Mouse (Mus musculus) stomach, embryonic 15.5 days (tissue): Measurements from ENCODE around the gene Tnfrsf4. TPM values are rescaled to one million over a fixed set of nuclear protein-coding genes. Genes with fewer than 3 reads are reported as not detected.

Experiments used
- ATAC-seq: fragments of 200-750 bp; cut with Nextera tagmentation; 2 replicates; pipeline ENCODE4 v1.8.0; 2017; ENCODE audit warnings: low read depth, moderate number of reproducible peaks, moderate TSS enrichment; ENCODE audit not compliant: insufficient read depth, low FRiP score
- H3K27ac ChIP-seq: fragments of 300-500 bp; sonication (generic); 2 replicates; pipeline ENCODE4 v1.5.1; 2015; ENCODE audit warnings: mild to moderate bottlenecking, inconsistent platforms
- H3K27me3 ChIP-seq: fragments of 300-500 bp; sonication (generic); replicated peaks from 2 replicates; pipeline ENCODE4 v1.6.1; 2015; ENCODE audit warnings: inconsistent platforms
- H3K36me3 ChIP-seq: fragments of 300-500 bp; sonication (generic); 2 replicates; pipeline ENCODE4 v1.6.1; 2015; ENCODE audit warnings: inconsistent platforms
- H3K4me1 ChIP-seq: fragments of 300-500 bp; sonication (generic); 2 replicates; pipeline ENCODE4 v1.6.1; 2015; ENCODE audit warnings: inconsistent platforms
- H3K4me2 ChIP-seq: fragments of 300-500 bp; sonication (generic); 2 replicates; pipeline ENCODE4 v1.6.1; 2015; ENCODE audit warnings: mild to moderate bottlenecking, inconsistent platforms
- H3K4me3 ChIP-seq: fragments of 300-500 bp; sonication (generic); replicated peaks from 2 replicates; pipeline ENCODE4 v1.5.1; 2015; ENCODE audit warnings: inconsistent platforms
- H3K9ac ChIP-seq: fragments of 300-500 bp; sonication (generic); 2 replicates; pipeline ENCODE4 v1.6.1; 2015; ENCODE audit warnings: inconsistent platforms
- H3K9me3 ChIP-seq: fragments of 300-500 bp; sonication (generic); 2 replicates; pipeline ENCODE4 v1.6.1; 2016; ENCODE audit warnings: inconsistent platforms
- WGBS: fragments of 180-500 bp; shearing (Covaris S2); methylation state at CpG from one replicate; pipeline ENCODE4 v1.1.7; 2015; 5-methylcytosine and 5-hydroxymethylcytosine counted together
- polyA plus RNA-seq: library from polyadenylated mRNA; unstranded; fragments of >200 nt; fragmentation: Nextera tagmentation; extraction: Ambion mirVana; gene quantifications from 2 replicates; pipeline ENCODE4 v1.2.1, GENCODE M21; 2015

Gene Tnfrsf4
- polyA plus RNA-seq, 1 experiment from 2014 or later = 0.64 TPM

GRCm38 (mm10) chr4:155992906-155993547 lies 20.6 kb upstream of the Tnfrsf4 start:
- H3K27ac ChIP-seq = peak overlapping the region; percentile 96
- peak overlapping the region; percentile 69 for H3K4me3 ChIP-seq
- peak overlapping the region; percentile 65 for H3K4me2 ChIP-seq
- peaks cover 6% of the 10 kb centered on the region; the same call in 1 of the 2 replicates for H3K36me3 ChIP-seq
- WGBS = under 1% methylated on average over 70 of the region's 70 CpGs
- peak overlapping the region; percentile 67 for H3K9ac ChIP-seq
- ATAC-seq = peak; percentile 87
- peaks cover 18% of the 10 kb centered on the region for H3K4me1 ChIP-seq
- H3K27me3 ChIP-seq = no peaks in the 10 kb centered on the region
- no peaks in the 10 kb centered on the region for H3K9me3 ChIP-seq

- Histone ChIP-seq H3K27me3 (no peaks in the 10 kb centered on the region), H3K9me3 (no peaks in the 10 kb centered on the region), H3K4me3 (peak overlapping the region; percentile 69), H3K9ac (peak overlapping the region; percentile 67), H3K4me2 (peak overlapping the region; percentile 65), H3K4me1 (peaks cover 18% of the 10 kb centered on the region), H3K27ac (peak overlapping the region; percentile 96), H3K36me3 (peaks cover 6% of the 10 kb centered on the region; the same call in 1 of the 2 replicates)
- no peak for ATAC-seq
- 4% methylated on average over 15 of the region's 15 CpGs for WGBS
Measured at GRCm38 (mm10) chr4:155993606-155994005, 20.0 kb upstream of the Tnfrsf4 start.

- no peak overlapping the region for H3K9ac ChIP-seq
Measured at GRCm38 (mm10) chr4:156004109-156004508, 9.5 kb upstream of the Tnfrsf4 start.

GRCm38 (mm10) chr4:156008369-156008768 lies 5.3 kb upstream of the Tnfrsf4 start:
- Histone ChIP-seq H3K4me3 (no peak overlapping the region), H3K9me3 (no peaks in the 10 kb centered on the region), H3K4me1 (no peaks in the 10 kb centered on the region), H3K4me2 (no peak overlapping the region), H3K27me3 (no peaks in the 10 kb centered on the region), H3K36me3 (peaks cover 64% of the 10 kb centered on the region), H3K27ac (no peak overlapping the region), H3K9ac (no peak overlapping the region)
- 94% methylated on average over 4 of the region's 4 CpGs for WGBS
- no peak for ATAC-seq

More at GRCm38 (mm10) chr4:156004109-156004508, 9.5 kb upstream of the Tnfrsf4 start:
- no peak overlapping the region for H3K4me3 ChIP-seq
- H3K9me3 ChIP-seq = no peaks in the 10 kb centered on the region
- WGBS = 92% methylated on average over 3 of the region's 3 CpGs
- H3K4me1 ChIP-seq = no peaks in the 10 kb centered on the region
- peaks cover 70% of the 10 kb centered on the region for H3K36me3 ChIP-seq
- H3K27ac ChIP-seq = no peak overlapping the region
- ATAC-seq = no peak
- no peaks in the 10 kb centered on the region for H3K27me3 ChIP-seq
- H3K4me2 ChIP-seq = no peak overlapping the region

GRCm38 (mm10) chr4:156014436-156014835 lies 793 bp downstream of the Tnfrsf4 start:
- Histone ChIP-seq H3K4me2 (no peak overlapping the region), H3K4me1 (no peaks in the 10 kb centered on the region), H3K9me3 (no peaks in the 10 kb centered on the region), H3K27me3 (no peaks in the 10 kb centered on the region), H3K27ac (no peak overlapping the region), H3K9ac (no peak overlapping the region), H3K4me3 (no peak overlapping the region), H3K36me3 (peaks cover 19% of the 10 kb centered on the region)
- ATAC-seq = no peak
- WGBS = 90% methylated on average over 2 of the region's 2 CpGs

- ATAC-seq = no peak
- no peaks in the 10 kb centered on the region for H3K9me3 ChIP-seq
- H3K36me3 ChIP-seq = no peaks in the 10 kb centered on the region
- H3K9ac ChIP-seq = no peak overlapping the region
- H3K27ac ChIP-seq = no peak overlapping the region
- H3K4me2 ChIP-seq = no peak overlapping the region
- H3K27me3 ChIP-seq = no peaks in the 10 kb centered on the region
- no peak overlapping the region for H3K4me3 ChIP-seq
- 86% methylated on average over 12 of the region's 12 CpGs for WGBS
- no peaks in the 10 kb centered on the region for H3K4me1 ChIP-seq
Measured at GRCm38 (mm10) chr4:156019771-156020170, 6.1 kb downstream of the Tnfrsf4 start.

GRCm38 (mm10) chr4:156021381-156021780 lies 7.7 kb downstream of the Tnfrsf4 start:
- no peak overlapping the region for H3K4me3 ChIP-seq
- H3K36me3 ChIP-seq = no peaks in the 10 kb centered on the region
- H3K27me3 ChIP-seq = no peaks in the 10 kb centered on the region
- no peak overlapping the region for H3K27ac ChIP-seq
- H3K9ac ChIP-seq = no peak overlapping the region
- H3K9me3 ChIP-seq = no peaks in the 10 kb centered on the region
- ATAC-seq = no peak
- peaks cover 8% of the 10 kb centered on the region for H3K4me1 ChIP-seq
- no peak overlapping the region for H3K4me2 ChIP-seq
- 51% methylated on average over 3 of the region's 3 CpGs for WGBS

- H3K4me1 ChIP-seq = peaks cover 13% of the 10 kb centered on the region
- no peaks in the 10 kb centered on the region for H3K36me3 ChIP-seq
- H3K27ac ChIP-seq = no peak overlapping the region
- no peak for ATAC-seq
- no peaks in the 10 kb centered on the region for H3K9me3 ChIP-seq
- whole genome bisulfite sequencing = 52% methylated on average over 9 of the region's 9 CpGs
- H3K27me3 ChIP-seq = no peaks in the 10 kb centered on the region
- H3K4me2 ChIP-seq = no peak overlapping the region
- no peak overlapping the region for H3K4me3 ChIP-seq
- no peak overlapping the region for H3K9ac ChIP-seq
Measured at GRCm38 (mm10) chr4:156021942-156022419, 8.3 kb downstream of the Tnfrsf4 start.

GRCm38 (mm10) chr4:156023520-156023919 lies 9.9 kb downstream of the Tnfrsf4 start:
- H3K27ac ChIP-seq = no peak overlapping the region
- peaks cover 13% of the 10 kb centered on the region for H3K4me1 ChIP-seq
- ATAC-seq = no peak
- H3K9ac ChIP-seq = no peak overlapping the region
- no peaks in the 10 kb centered on the region for H3K36me3 ChIP-seq
- H3K4me3 ChIP-seq = no peak overlapping the region
- 75% methylated on average over 9 of the region's 9 CpGs for WGBS
- no peaks in the 10 kb centered on the region for H3K27me3 ChIP-seq
- no peak overlapping the region for H3K4me2 ChIP-seq
- H3K9me3 ChIP-seq = no peaks in the 10 kb centered on the region

GRCm38 (mm10) chr4:156024184-156024583 lies 10.5 kb downstream of the Tnfrsf4 start:
- WGBS = 90% methylated on average over 7 of the region's 7 CpGs
- ATAC-seq = no peak

GRCm38 (mm10) chr4:156026013-156026412 lies 12.4 kb downstream of the Tnfrsf4 start, which contains the start of gene Tnfrsf18:
Tnfrsf18 (plus strand) TSS chr4:156026164.
- H3K4me2 ChIP-seq = no peak within 1 kb of the TSS

More at GRCm38 (mm10) chr4:156024184-156024583, 10.5 kb downstream of the Tnfrsf4 start:
- H3K9ac ChIP-seq = no peak overlapping the region
- H3K9me3 ChIP-seq = no peaks in the 10 kb centered on the region
- no peaks in the 10 kb centered on the region for H3K36me3 ChIP-seq
- H3K4me3 ChIP-seq = no peak overlapping the region
- no peak overlapping the region for H3K27ac ChIP-seq
- H3K4me1 ChIP-seq = peaks cover 13% of the 10 kb centered on the region
- no peak overlapping the region for H3K4me2 ChIP-seq
- H3K27me3 ChIP-seq = no peaks in the 10 kb centered on the region

GRCm38 (mm10) chr4:156028580-156028979 lies 14.9 kb downstream of the Tnfrsf4 start:
- no peak overlapping the region for H3K4me2 ChIP-seq
- no peak overlapping the region for H3K27ac ChIP-seq
- H3K27me3 ChIP-seq = no peaks in the 10 kb centered on the region
- no peaks in the 10 kb centered on the region for H3K36me3 ChIP-seq
- H3K9ac ChIP-seq = no peak overlapping the region
- H3K4me3 ChIP-seq = no peak overlapping the region
- H3K9me3 ChIP-seq = no peaks in the 10 kb centered on the region
- WGBS = 90% methylated on average over 7 of the region's 7 CpGs
- ATAC-seq = no peak
- H3K4me1 ChIP-seq = peaks cover 36% of the 10 kb centered on the region

More at GRCm38 (mm10) chr4:156026013-156026412, 12.4 kb downstream of the Tnfrsf4 start, which contains the start of gene Tnfrsf18:
- no peaks in the 10 kb centered on the region for H3K9me3 ChIP-seq
- H3K27me3 ChIP-seq = no peaks in the 10 kb centered on the region
- 24% methylated on average over 4 of the region's 4 CpGs for WGBS
- H3K4me3 ChIP-seq = no peak within 1 kb of the TSS
- H3K4me1 ChIP-seq = peaks cover 23% of the 10 kb centered on the region
- no peak within 1 kb of the TSS; the same call in 1 of the 2 replicates for H3K27ac ChIP-seq
- H3K36me3 ChIP-seq = no peaks in the 10 kb centered on the region
- H3K9ac ChIP-seq = no peak within 1 kb of the TSS
- ATAC-seq = peak; percentile 44; the same call in 1 of the 2 replicates
